Comparison of ENCODE assay signal across 23 mouse cellular contexts in the genomic region with DNA sequence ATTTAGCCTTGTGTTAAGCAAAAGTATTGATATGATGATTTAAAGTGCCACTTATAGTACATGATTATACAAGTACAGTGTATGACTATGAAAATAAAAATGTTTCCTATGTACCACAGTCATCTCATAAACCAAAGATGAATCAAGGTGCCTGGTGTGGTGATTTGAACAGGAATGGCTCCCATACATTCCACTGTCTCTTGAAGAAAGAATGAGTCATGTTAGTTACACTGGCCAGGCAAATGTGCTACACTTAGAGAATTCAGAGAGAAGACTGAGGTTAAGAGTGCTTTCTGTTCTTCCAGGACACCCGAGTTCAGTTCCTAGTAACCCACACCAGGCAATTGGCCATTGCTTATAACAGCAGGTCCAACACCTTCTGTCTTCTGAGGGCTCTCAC. TPM values are rescaled to one million over a fixed set of nuclear protein-coding genes. Genes with fewer than 3 reads are reported as not detected.
DNase-seq lines count a peak whose midpoint lies in the region; ATAC-seq and TF ChIP-seq lines count a peak whose summit lies in the region.
"Had no signal": no experiment of that assay in that cellular context is flagged by ENCODE, and none has a peak within 500 bp of the region (broad histone marks: within the 10 kb centered on the region; RNA-seq: fewer than 3 reads in every experiment).

No protein-coding gene starts in this region.

- peak; percentile 64 for DNase-seq in 3T3-L1 (ENCODE audit: low read depth, low spot score)
- DNase-seq in Muller cell, postnatal 12 days (ENCODE audit: inconsistent ontology term), result peak; percentile 59
- no peak for DNase-seq in right cerebral cortex, postnatal 4 days
- no peak for DNase-seq in midbrain, postnatal 0 days (ENCODE audit: low spot score)
- DNase-seq: adrenal gland, adult 2 months; adrenal gland, postnatal 10 days; adrenal gland, postnatal 25 days; B cell, adult 2 months; cerebellum, adult 11 months; cerebellum, adult 18-20 months; cerebellum, adult 8-10 months; cerebellum, adult 9-11 months; cerebellum, postnatal 14 days; cerebellum, postnatal 36 days; embryo, embryonic 11 days had no signal

- no peak overlapping the region for H3K4me2 ChIP-seq in midbrain, embryonic 15.5 days
- H3K4me2 ChIP-seq in midbrain, postnatal 0 days (ENCODE audit: low read depth, low read length, poor library complexity, severe bottlenecking), result no peak overlapping the region
- H3K4me2 ChIP-seq: embryonic facial prominence, embryonic 13.5 days; embryonic facial prominence, embryonic 15.5 days; forebrain, embryonic 13.5 days; forebrain, embryonic 15.5 days had no signal

- H3K9me3 ChIP-seq in midbrain, embryonic 15.5 days, result no peaks in the 10 kb centered on the region
- H3K9me3 ChIP-seq in midbrain, postnatal 0 days (ENCODE audit: low read length), result no peaks in the 10 kb centered on the region
- H3K9me3 ChIP-seq: embryonic facial prominence, embryonic 13.5 days; embryonic facial prominence, embryonic 15.5 days; forebrain, embryonic 13.5 days; forebrain, embryonic 15.5 days; G1E had no signal

- peaks cover 8% of the 10 kb centered on the region for H3K4me1 ChIP-seq in midbrain, embryonic 15.5 days
- H3K4me1 ChIP-seq in midbrain, postnatal 0 days (ENCODE audit: insufficient read depth, low read length), result no peaks in the 10 kb centered on the region
- H3K4me1 ChIP-seq: embryonic facial prominence, embryonic 13.5 days; embryonic facial prominence, embryonic 15.5 days; forebrain, embryonic 13.5 days had no signal

- 79% methylated on average over 1 of the region's 1 CpGs for WGBS in midbrain, embryonic 15.5 days
- WGBS in midbrain, postnatal 0 days, result 64% methylated on average over 1 of the region's 1 CpGs

- no peak overlapping the region for H3K4me3 ChIP-seq in midbrain, embryonic 15.5 days
- no peak overlapping the region for H3K4me3 ChIP-seq in midbrain, postnatal 0 days (ENCODE audit: low read depth, low read length)
- H3K4me3 ChIP-seq: embryonic facial prominence, embryonic 13.5 days; embryonic facial prominence, embryonic 15.5 days; forebrain, embryonic 13.5 days; forebrain, embryonic 15.5 days had no signal

- H3K27ac ChIP-seq in midbrain, embryonic 15.5 days, result no peak overlapping the region
- no peak overlapping the region for H3K27ac ChIP-seq in midbrain, postnatal 0 days (ENCODE audit: low read depth, low read length)
- H3K27ac ChIP-seq: embryonic facial prominence, embryonic 13.5 days; embryonic facial prominence, embryonic 15.5 days; forebrain, embryonic 13.5 days; forebrain, embryonic 15.5 days had no signal

- no peaks in the 10 kb centered on the region for H3K27me3 ChIP-seq in midbrain, embryonic 15.5 days (replicated peaks)
- H3K27me3 ChIP-seq in midbrain, postnatal 0 days (ENCODE audit: insufficient read depth, low read length), result no peaks in the 10 kb centered on the region
- H3K27me3 ChIP-seq: CH12.LX; embryonic facial prominence, embryonic 13.5 days; embryonic facial prominence, embryonic 15.5 days; forebrain, embryonic 13.5 days; forebrain, embryonic 15.5 days had no signal

- no peak overlapping the region for H3K9ac ChIP-seq in midbrain, embryonic 15.5 days
- no peak overlapping the region for H3K9ac ChIP-seq in midbrain, postnatal 0 days (replicated peaks; ENCODE audit: low read length, poor library complexity, severe bottlenecking)
- H3K9ac ChIP-seq: embryonic facial prominence, embryonic 13.5 days; embryonic facial prominence, embryonic 15.5 days; forebrain, embryonic 13.5 days; forebrain, embryonic 15.5 days had no signal

- ATAC-seq in midbrain, embryonic 15.5 days (replicated peaks), result no peak
- no peak for ATAC-seq in midbrain, postnatal 0 days (ENCODE audit: low FRiP score)
- ATAC-seq: CD4-positive, CD25-positive, alpha-beta regulatory T cell, adult 4 months; forebrain, embryonic 13.5 days; forebrain, embryonic 15.5 days had no signal

- H3K36me3 ChIP-seq in midbrain, embryonic 15.5 days (replicated peaks), result no peaks in the 10 kb centered on the region
- no peaks in the 10 kb centered on the region for H3K36me3 ChIP-seq in midbrain, postnatal 0 days (ENCODE audit: insufficient read depth, low read length)
- H3K36me3 ChIP-seq: embryonic facial prominence, embryonic 13.5 days; embryonic facial prominence, embryonic 15.5 days; forebrain, embryonic 15.5 days had no signal

- TF ChIP-seq CTCF in midbrain, postnatal 0 days (IDR thresholded peaks at IDR 0.05), result no peak

RNA-seq across cellular contexts. Expression of gene Cast, which starts 36.5 kb away (rescaled TPM):
- 7.1 and 7.4 TPM in 2 replicates for polyA plus RNA-seq in midbrain, embryonic 15.5 days (2015; fragmentation: Nextera tagmentation; extraction: Ambion mirVana)
- 5.0 and 7.7 TPM in 2 replicates for total RNA-seq in midbrain, postnatal 0 days (2014; rRNA removed)
- 4.7 and 5.5 TPM in 2 replicates for polyA plus RNA-seq in midbrain, postnatal 0 days (2015; fragmentation: Nextera tagmentation; extraction: Ambion mirVana)

Comparison
In these comparisons a context has a peak if more than half of its experiments do, and no peak if none do; other contexts are left out.
1. DNase-seq: peak in 3T3-L1 (single experiment) and Muller cell, postnatal 12 days (single experiment); none in right cerebral cortex, postnatal 4 days (single experiment) and midbrain, postnatal 0 days (single experiment).